27 mouse cellular contexts compared by ENCODE assay signal in the genomic region with DNA sequence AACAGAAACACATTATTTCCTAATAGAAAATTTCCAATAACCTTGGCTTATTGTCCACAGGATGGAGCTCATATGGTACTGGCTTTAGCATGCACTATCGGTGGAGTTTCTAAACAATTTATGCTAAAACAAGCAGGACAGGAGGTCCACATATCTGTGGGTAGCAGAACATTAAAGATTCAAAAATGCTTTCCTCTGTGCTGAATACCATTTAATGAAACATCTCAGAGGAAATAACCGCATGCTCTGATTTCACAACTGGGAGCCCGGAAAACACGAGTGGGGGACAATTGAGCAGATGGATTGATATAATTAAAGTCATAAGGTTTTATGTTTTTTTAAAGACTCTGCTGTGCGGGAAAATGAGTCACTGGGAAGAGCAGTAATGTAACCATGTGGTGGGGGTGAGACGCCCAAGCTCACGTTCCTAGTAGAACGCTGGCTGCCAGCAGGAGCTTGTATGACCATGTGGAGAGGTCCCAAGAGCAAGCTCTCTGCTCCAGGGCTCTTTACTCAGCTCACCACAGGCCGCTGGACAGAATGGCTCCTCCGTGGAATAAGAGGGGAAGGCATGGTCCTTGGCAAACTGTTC. TPM values are rescaled to one million over a fixed set of nuclear protein-coding genes. Genes with fewer than 3 reads are reported as not detected.
DNase-seq lines count a peak whose midpoint lies in the region; ATAC-seq and TF ChIP-seq lines count a peak whose summit lies in the region.
"Had no signal": no experiment of that assay in that cellular context is flagged by ENCODE, and none has a peak within 500 bp of the region (broad histone marks: within the 10 kb centered on the region; RNA-seq: fewer than 3 reads in every experiment).

No protein-coding gene starts in this region.

- no peak for DNase-seq in hindbrain, embryonic 11.5 days (ENCODE audit: low spot score)
- DNase-seq in midbrain, postnatal 0 days (ENCODE audit: low spot score): peak; percentile 36
- DNase-seq in midbrain, embryonic 14.5 days: no peak
- peak; percentile 58 for DNase-seq in fibroblast of lung, adult 2 months (ENCODE audit: low read depth)
- no peak for DNase-seq in spleen, adult 12 weeks (ENCODE audit: low spot score)
- no peak for DNase-seq in thymus, postnatal 36 days
- DNase-seq: B cell, adult 2 months; cerebellum, adult 2 months; cerebellum, postnatal 36 days; kidney, adult 9 months; kidney, postnatal 36 days; lung, adult 18-20 months had no signal

- no peak overlapping the region for H3K27ac ChIP-seq in hindbrain, embryonic 13.5 days
- H3K27ac ChIP-seq in hindbrain, embryonic 11.5 days (ENCODE audit: low read depth, low read length): no peak overlapping the region
- H3K27ac ChIP-seq in midbrain, postnatal 0 days (ENCODE audit: low read depth, low read length): no peak overlapping the region
- no peak overlapping the region for H3K27ac ChIP-seq in midbrain, embryonic 14.5 days (replicated peaks; ENCODE audit: low read depth, low read length)
- no peak overlapping the region for H3K27ac ChIP-seq in neural tube, embryonic 15.5 days (replicated peaks)
- H3K27ac ChIP-seq: embryonic facial prominence, embryonic 15.5 days; forebrain, embryonic 13.5 days; intestine, embryonic 15.5 days; midbrain, embryonic 15.5 days; stomach, postnatal 0 days had no signal

- no peak overlapping the region for H3K4me3 ChIP-seq in hindbrain, embryonic 13.5 days
- H3K4me3 ChIP-seq in hindbrain, embryonic 11.5 days (ENCODE audit: low read depth, low read length): no peak overlapping the region
- H3K4me3 ChIP-seq in midbrain, postnatal 0 days (ENCODE audit: low read depth, low read length): no peak overlapping the region
- H3K4me3 ChIP-seq in midbrain, embryonic 14.5 days (replicated peaks; ENCODE audit: low read depth, low read length): no peak overlapping the region
- no peak overlapping the region for H3K4me3 ChIP-seq in neural tube, embryonic 15.5 days (replicated peaks)
- H3K4me3 ChIP-seq: embryonic facial prominence, embryonic 15.5 days; forebrain, embryonic 13.5 days; heart, embryonic 12.5 days; intestine, embryonic 15.5 days; megakaryocyte, embryonic 14.5 days; midbrain, embryonic 15.5 days had no signal

- no peaks in the 10 kb centered on the region for H3K27me3 ChIP-seq in hindbrain, embryonic 13.5 days
- no peaks in the 10 kb centered on the region for H3K27me3 ChIP-seq in hindbrain, embryonic 11.5 days (ENCODE audit: control insufficient read depth, insufficient read depth, low read length)
- H3K27me3 ChIP-seq in midbrain, postnatal 0 days (ENCODE audit: insufficient read depth, low read length): no peaks in the 10 kb centered on the region
- no peaks in the 10 kb centered on the region for H3K27me3 ChIP-seq in midbrain, embryonic 14.5 days (ENCODE audit: control insufficient read depth, insufficient read depth, low read length)
- no peaks in the 10 kb centered on the region; the same call in 1 of the 2 replicates for H3K27me3 ChIP-seq in neural tube, embryonic 15.5 days (replicated peaks)
- H3K27me3 ChIP-seq: embryonic facial prominence, embryonic 15.5 days; forebrain, embryonic 13.5 days; heart, embryonic 12.5 days; intestine, embryonic 15.5 days; megakaryocyte, embryonic 14.5 days; midbrain, embryonic 15.5 days had no signal

- ATAC-seq in hindbrain, embryonic 13.5 days (ENCODE audit: low FRiP score): peak; percentile 68
- ATAC-seq in hindbrain, embryonic 11.5 days (ENCODE audit: low FRiP score): no peak
- ATAC-seq in midbrain, postnatal 0 days (ENCODE audit: low FRiP score): no peak
- no peak for ATAC-seq in midbrain, embryonic 14.5 days (ENCODE audit: low FRiP score, low TSS enrichment)
- peak; percentile 83 for ATAC-seq in neural tube, embryonic 15.5 days (ENCODE audit: low FRiP score)
- ATAC-seq: forebrain, embryonic 13.5 days; intestine, embryonic 15.5 days; midbrain, embryonic 15.5 days had no signal

- H3K4me1 ChIP-seq in hindbrain, embryonic 13.5 days (replicated peaks): peaks cover 11% of the 10 kb centered on the region
- H3K4me1 ChIP-seq in hindbrain, embryonic 11.5 days (replicated peaks; ENCODE audit: control insufficient read depth, insufficient read depth, low read length): no peaks in the 10 kb centered on the region
- no peaks in the 10 kb centered on the region for H3K4me1 ChIP-seq in midbrain, postnatal 0 days (ENCODE audit: insufficient read depth, low read length)
- H3K4me1 ChIP-seq in midbrain, embryonic 14.5 days (ENCODE audit: control insufficient read depth, insufficient read depth, low read length): 0 out of 2 replicates have a peak, but pooled peaks cover 7% of the 10 kb centered on the region
- H3K4me1 ChIP-seq in neural tube, embryonic 15.5 days: peaks cover 10% of the 10 kb centered on the region; the same call in 1 of the 2 replicates
- H3K4me1 ChIP-seq: embryonic facial prominence, embryonic 15.5 days; intestine, embryonic 15.5 days; megakaryocyte, embryonic 14.5 days; midbrain, embryonic 15.5 days had no signal

- no peak overlapping the region for H3K9ac ChIP-seq in hindbrain, embryonic 13.5 days
- H3K9ac ChIP-seq in hindbrain, embryonic 11.5 days (ENCODE audit: low read depth, low read length): no peak overlapping the region
- H3K9ac ChIP-seq in midbrain, postnatal 0 days (replicated peaks; ENCODE audit: low read length, poor library complexity, severe bottlenecking): no peak overlapping the region
- H3K9ac ChIP-seq in midbrain, embryonic 14.5 days (replicated peaks; ENCODE audit: low read length): no peak overlapping the region
- H3K9ac ChIP-seq in neural tube, embryonic 15.5 days (replicated peaks): no peak overlapping the region
- H3K9ac ChIP-seq: embryonic facial prominence, embryonic 15.5 days; forebrain, embryonic 13.5 days; heart, embryonic 12.5 days; intestine, embryonic 15.5 days; midbrain, embryonic 15.5 days had no signal

- WGBS in hindbrain, embryonic 13.5 days: 61% methylated on average over 10 of the region's 10 CpGs
- WGBS in hindbrain, embryonic 11.5 days: 72% methylated on average over 10 of the region's 10 CpGs
- WGBS in midbrain, postnatal 0 days: 70% methylated on average over 10 of the region's 10 CpGs
- WGBS in midbrain, embryonic 14.5 days: 79% methylated on average over 10 of the region's 10 CpGs
- WGBS in neural tube, embryonic 15.5 days: 37% methylated on average over 10 of the region's 10 CpGs

- no peak for TF ChIP-seq CTCF in midbrain, postnatal 0 days (IDR thresholded peaks at IDR 0.05)

- H3K4me2 ChIP-seq in hindbrain, embryonic 13.5 days: no peak overlapping the region
- no peak overlapping the region for H3K4me2 ChIP-seq in hindbrain, embryonic 11.5 days (replicated peaks; ENCODE audit: low read depth, low read length)
- no peak overlapping the region for H3K4me2 ChIP-seq in midbrain, postnatal 0 days (ENCODE audit: low read depth, low read length, poor library complexity, severe bottlenecking)
- no peak overlapping the region for H3K4me2 ChIP-seq in midbrain, embryonic 14.5 days (ENCODE audit: low read length)
- H3K4me2 ChIP-seq in neural tube, embryonic 15.5 days: peak overlapping the region; percentile 19
- H3K4me2 ChIP-seq: embryonic facial prominence, embryonic 15.5 days; forebrain, embryonic 13.5 days; heart, embryonic 12.5 days; intestine, embryonic 15.5 days; liver, embryonic 11.5 days; midbrain, embryonic 15.5 days had no signal

- no peaks in the 10 kb centered on the region for H3K36me3 ChIP-seq in hindbrain, embryonic 13.5 days
- H3K36me3 ChIP-seq in hindbrain, embryonic 11.5 days (ENCODE audit: control insufficient read depth, insufficient read depth, low read length): no peaks in the 10 kb centered on the region
- no peaks in the 10 kb centered on the region for H3K36me3 ChIP-seq in midbrain, postnatal 0 days (ENCODE audit: insufficient read depth, low read length)
- no peaks in the 10 kb centered on the region for H3K36me3 ChIP-seq in midbrain, embryonic 14.5 days (ENCODE audit: control insufficient read depth, insufficient read depth, low read length)
- H3K36me3 ChIP-seq in neural tube, embryonic 15.5 days: no peaks in the 10 kb centered on the region
- H3K36me3 ChIP-seq: embryonic facial prominence, embryonic 15.5 days; heart, embryonic 12.5 days; intestine, embryonic 15.5 days; midbrain, embryonic 15.5 days had no signal

- no peaks in the 10 kb centered on the region for H3K9me3 ChIP-seq in hindbrain, embryonic 13.5 days
- no peaks in the 10 kb centered on the region for H3K9me3 ChIP-seq in hindbrain, embryonic 11.5 days (ENCODE audit: control insufficient read depth, low read length)
- H3K9me3 ChIP-seq in midbrain, postnatal 0 days (ENCODE audit: low read length): no peaks in the 10 kb centered on the region
- H3K9me3 ChIP-seq in midbrain, embryonic 14.5 days (ENCODE audit: control insufficient read depth, low read length): no peaks in the 10 kb centered on the region
- H3K9me3 ChIP-seq in neural tube, embryonic 15.5 days (replicated peaks): no peaks in the 10 kb centered on the region
- H3K9me3 ChIP-seq: embryonic facial prominence, embryonic 15.5 days; forebrain, embryonic 13.5 days; heart, embryonic 12.5 days; intestine, embryonic 15.5 days; megakaryocyte, embryonic 14.5 days; midbrain, embryonic 15.5 days had no signal

RNA-seq across cellular contexts. Expression of a gene that starts 58.5 kb away (rescaled TPM):
- 8.1 and 13.8 TPM in 2 replicates for polyA plus RNA-seq in hindbrain, embryonic 13.5 days (2015; fragmentation: Nextera tagmentation; extraction: Ambion mirVana)
- polyA plus RNA-seq in hindbrain, embryonic 11.5 days (2014; fragmentation: Nextera tagmentation; extraction: Ambion mirVana): 4.7 and 7.8 TPM in 2 replicates
- total RNA-seq in midbrain, postnatal 0 days (2014; rRNA removed): 1.8 and 3.2 TPM in 2 replicates
- polyA plus RNA-seq in midbrain, postnatal 0 days (2015; fragmentation: Nextera tagmentation; extraction: Ambion mirVana): 14.1 and 15.1 TPM in 2 replicates
- 17.1 and 18.0 TPM in 2 replicates for polyA plus RNA-seq in midbrain, embryonic 14.5 days (2014; fragmentation: Nextera tagmentation; extraction: Ambion mirVana)
- 10.4 and 10.6 TPM in 2 replicates for polyA plus RNA-seq in neural tube, embryonic 15.5 days (2015; fragmentation: Nextera tagmentation; extraction: Ambion mirVana)
- total RNA-seq: adrenal gland, adult 18-20 months; adrenal gland, postnatal 4 days; gastrocnemius, adult 8-10 months; granulocyte monocyte progenitor cell, adult 5-6 weeks; heart, postnatal 25 days had no signal
- polyA plus RNA-seq: intestine, embryonic 15.5 days had no signal

Comparison
In these comparisons a context has a peak if more than half of its experiments do, and no peak if none do; other contexts are left out.
1. ATAC-seq: peak in hindbrain, embryonic 13.5 days (single experiment) and neural tube, embryonic 15.5 days (single experiment); none in hindbrain, embryonic 11.5 days (single experiment), midbrain, postnatal 0 days (single experiment) and midbrain, embryonic 14.5 days (single experiment).
2. DNase-seq: peak in midbrain, postnatal 0 days (single experiment) and fibroblast of lung, adult 2 months (single experiment); none in hindbrain, embryonic 11.5 days (single experiment), midbrain, embryonic 14.5 days (single experiment), spleen, adult 12 weeks (single experiment) and thymus, postnatal 36 days (0 of 2).